Mouse (Mus musculus) MEL (cell line): Measurements from ENCODE around the gene Hist1h2be. TPM values are rescaled to one million over a fixed set of nuclear protein-coding genes. Genes with fewer than 3 reads are reported as not detected.

Source experiments
- DNase-seq: peaks from one replicate; pipeline ENCODE4 v3.0.0; 2011; ENCODE audit warnings: low read depth, low spot score
- H3K27ac ChIP-seq: 2 replicates; pipeline ENCODE4 v1.5.1; 2012; ENCODE audit warnings: low read depth, mild to moderate bottlenecking, control low read depth, low read length, moderate library complexity; ENCODE audit not compliant: control insufficient read depth
- H3K27me3 ChIP-seq, 2 experiments: fragments of 150-350 bp in 1 of 2; sonication (generic) in 1 of 2; 2 replicates each; pipeline ENCODE4 v1.6.1; 2012; ENCODE audit warnings: low read length in 2 of 2, mild to moderate bottlenecking in 2 of 2, improper control_type of control experiment in 1 of 2, moderate library complexity in 1 of 2; ENCODE audit not compliant: insufficient read depth in 2 of 2, control insufficient read depth in 1 of 2
- H3K36me3 ChIP-seq, 2 experiments: 2 replicates each; pipeline ENCODE4 v1.6.1; 2012 to 2014; ENCODE audit warnings: low read length in 2 of 2, improper control_type of control experiment in 1 of 2, inconsistent platforms in 1 of 2, mild to moderate bottlenecking in 1 of 2; ENCODE audit not compliant: insufficient read depth in 2 of 2, control insufficient read depth in 1 of 2
- H3K4me1 ChIP-seq, 2 experiments: fragments of 150-350 bp in 1 of 2; sonication (generic) in 1 of 2; 2 replicates each; pipeline ENCODE4 v1.6.1; 2012; ENCODE audit warnings: low read length in 2 of 2, improper control_type of control experiment in 1 of 2, mild to moderate bottlenecking in 1 of 2; ENCODE audit not compliant: insufficient read depth in 2 of 2, control insufficient read depth in 1 of 2
- H3K4me3 ChIP-seq, 2 experiments: fragments of 150-350 bp in 1 of 2; sonication (generic) in 1 of 2; 2 replicates each; pipeline ENCODE4 v1.5.1; 2012; ENCODE audit warnings: low read depth in 2 of 2, low read length in 2 of 2, mild to moderate bottlenecking in 2 of 2, moderate library complexity in 2 of 2, control low read depth in 1 of 2, improper control_type of control experiment in 1 of 2; ENCODE audit not compliant: control insufficient read depth in 1 of 2, insufficient read depth in 1 of 2
- H3K79me2 ChIP-seq: 2 replicates; pipeline ENCODE4 v1.6.1; 2012; ENCODE audit warnings: mild to moderate bottlenecking, low read length, moderate library complexity; ENCODE audit not compliant: control insufficient read depth, poor library complexity, insufficient read depth
- H3K9ac ChIP-seq: 2 replicates; pipeline ENCODE4 v1.6.1; 2012; ENCODE audit warnings: low read depth, mild to moderate bottlenecking, control low read depth, low read length, moderate library complexity; ENCODE audit not compliant: control insufficient read depth, poor library complexity, severe bottlenecking
- H3K9me3 ChIP-seq: fragments of 150-350 bp; sonication (generic); replicated peaks from 2 replicates; pipeline ENCODE4 v1.6.1; 2012; ENCODE audit warnings: mild to moderate bottlenecking, low read length, improper control_type of control experiment, moderate library complexity; ENCODE audit not compliant: insufficient read depth
- CHD1 ChIP-seq: IDR thresholded peaks from 2 replicates; pipeline ENCODE4 v1.6.1; 2012; ENCODE audit warnings: low read depth, mild to moderate bottlenecking, inconsistent platforms, low read length, improper control_type of control experiment
- CHD2 ChIP-seq: IDR thresholded peaks from 2 replicates; pipeline ENCODE4 v1.6.1; 2011; ENCODE audit warnings: low read length, improper control_type of control experiment
- ELF1 ChIP-seq: IDR thresholded peaks from 2 replicates; pipeline ENCODE4 v1.6.1; 2014; ENCODE audit warnings: low read depth, mild to moderate bottlenecking, inconsistent platforms, low read length, improper control_type of control experiment, moderate library complexity
- EP300 ChIP-seq, 2 experiments: IDR thresholded peaks; 2 replicates each; pipeline ENCODE4 v1.6.1; 2011; ENCODE audit warnings: improper control_type of control experiment in 2 of 2, low read length in 2 of 2, low read depth in 1 of 2, mild to moderate bottlenecking in 1 of 2
- HCFC1 ChIP-seq: IDR thresholded peaks from 2 replicates; pipeline ENCODE4 v1.6.1; 2012; ENCODE audit warnings: low read depth, mild to moderate bottlenecking, inconsistent platforms, low read length, improper control_type of control experiment, moderate library complexity
- KAT2A ChIP-seq: conservative IDR thresholded peaks from 2 replicates; pipeline ENCODE4 v1.6.1; 2012; ENCODE audit warnings: low read depth, low read length, improper control_type of control experiment, inconsistent platforms
- MAFK ChIP-seq: IDR thresholded peaks from 2 replicates; pipeline ENCODE4 v1.6.1; 2011; ENCODE audit warnings: low read depth, mild to moderate bottlenecking, low read length, improper control_type of control experiment, borderline replicate concordance
- MAZ ChIP-seq: IDR thresholded peaks from 2 replicates; pipeline ENCODE4 v1.6.1; 2012; ENCODE audit warnings: low read depth, mild to moderate bottlenecking, inconsistent platforms, low read length, improper control_type of control experiment
- MXI1 ChIP-seq: IDR thresholded peaks from 2 replicates; pipeline ENCODE4 v1.6.1; 2011; ENCODE audit warnings: mild to moderate bottlenecking, low read depth, low read length, improper control_type of control experiment
- MYC ChIP-seq: IDR thresholded peaks from 2 replicates; pipeline ENCODE4 v1.6.1; 2011; ENCODE audit warnings: low read depth, mild to moderate bottlenecking, low read length, improper control_type of control experiment, moderate library complexity
- NELFE ChIP-seq: IDR thresholded peaks from 2 replicates; pipeline ENCODE4 v1.6.1; 2011; ENCODE audit warnings: low read depth, low read length, improper control_type of control experiment
- NRF1 ChIP-seq: IDR thresholded peaks from 2 replicates; pipeline ENCODE4 v1.6.1; 2014; ENCODE audit warnings: low read depth, mild to moderate bottlenecking, inconsistent platforms, low read length, improper control_type of control experiment, moderate library complexity; ENCODE audit not compliant: poor library complexity, insufficient read depth, severe bottlenecking
- POLR2A ChIP-seq, 2 experiments: IDR thresholded peaks; 2 replicates each; pipeline ENCODE4 v1.6.1; 2011 to 2012; ENCODE audit warnings: low read length in 2 of 2, mild to moderate bottlenecking in 2 of 2, control low read depth in 1 of 2, improper control_type of control experiment in 1 of 2, low read depth in 1 of 2, moderate library complexity in 1 of 2; ENCODE audit not compliant: control insufficient read depth in 1 of 2, insufficient read depth in 1 of 2, poor library complexity in 1 of 2
- SIN3A ChIP-seq: IDR thresholded peaks from 2 replicates; pipeline ENCODE4 v1.6.1; 2012; ENCODE audit warnings: low read length, improper control_type of control experiment, inconsistent platforms
- TAL1 ChIP-seq: IDR thresholded peaks from 2 replicates; pipeline ENCODE4 v1.6.1; 2012; ENCODE audit warnings: mild to moderate bottlenecking, inconsistent platforms, low read length, moderate library complexity, mixed read lengths
- TBP ChIP-seq: IDR thresholded peaks from 2 replicates; pipeline ENCODE4 v1.8.0; 2011; ENCODE audit warnings: low read depth, low read length, improper control_type of control experiment
- UBTF ChIP-seq: IDR thresholded peaks from 2 replicates; pipeline ENCODE4 v1.6.1; 2012; ENCODE audit warnings: low read depth, mild to moderate bottlenecking, inconsistent platforms, low read length, improper control_type of control experiment, moderate library complexity, borderline replicate concordance; ENCODE audit not compliant: insufficient read depth
- USF2 ChIP-seq, 2 experiments: IDR thresholded peaks; 2 replicates each; pipeline ENCODE4 v1.6.1; 2011 to 2012; ENCODE audit warnings: improper control_type of control experiment in 2 of 2, low read length in 2 of 2, borderline replicate concordance in 1 of 2, inconsistent platforms in 1 of 2, low read depth in 1 of 2, mild to moderate bottlenecking in 1 of 2; ENCODE audit not compliant: insufficient read depth in 1 of 2
- ZC3H11A ChIP-seq: IDR thresholded peaks from 2 replicates; pipeline ENCODE4 v1.6.1; 2012; ENCODE audit warnings: low read depth, mild to moderate bottlenecking, inconsistent platforms, low read length, improper control_type of control experiment
- ZNF384 ChIP-seq: IDR thresholded peaks from 2 replicates; pipeline ENCODE4 v1.6.1; 2012; ENCODE audit warnings: low read depth, mild to moderate bottlenecking, inconsistent platforms, low read length, improper control_type of control experiment
- polyA plus RNA-seq, 2 experiments: library from polyadenylated mRNA; stranded (reverse) in 1 of 2; unstranded in 1 of 2; fragments of >175 nt in 1 of 2; fragments of >200 nt in 1 of 2; gene quantifications; 2 replicates each; pipeline versions ENCODE4 v1.2.1 to v1.2.4; 2012; ENCODE audit warnings: low replicate concordance in 2 of 2, low read depth in 1 of 2; ENCODE audit not compliant: insufficient read length in 2 of 2, insufficient read depth in 1 of 2, missing spikeins in 1 of 2
- total RNA-seq: library from RNA; depleted of rRNA; stranded (reverse); fragments of 300-350 nt; gene quantifications from 2 replicates; pipeline ENCODE4 v1.2.3, GENCODE M21; 2012

The Hist1h2be gene
- total and polyA plus RNA-seq, 3 experiments = 0.49 to 237 TPM; not detected in 1

DNA sequence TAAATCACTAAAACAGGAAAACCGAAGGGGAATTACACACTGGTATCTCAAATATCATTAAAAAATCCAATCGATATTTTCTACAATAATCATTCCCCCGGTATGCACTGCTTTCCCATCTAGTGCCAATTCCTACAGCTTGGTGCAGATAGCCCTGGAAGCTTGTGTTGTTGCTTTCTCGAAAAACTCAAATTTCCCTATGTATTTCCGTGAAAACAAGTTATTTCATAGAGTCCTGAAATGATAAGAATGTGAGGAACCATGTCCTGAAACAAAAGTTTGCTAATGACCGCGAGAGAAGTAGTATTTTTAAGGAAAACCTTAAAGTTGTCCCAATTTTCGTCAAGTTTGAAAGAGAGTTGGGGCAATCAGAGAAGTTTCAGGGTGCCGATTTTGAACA is 66.5 kb downstream of the Hist1h2be start:
- TF ChIP-seq UBTF (no peak), NRF1 (no peak), KAT2A (no peak), TAL1 (no peak), SIN3A (no peak), ZNF384 (no peak), EP300 (IDR thresholded peaks at IDR 0.05; ENCODE audit: low read depth in 1 of 2, low read length in 2 of 2) (no peak), MAZ (no peak), USF2 (IDR thresholded peaks at IDR 0.05; ENCODE audit: borderline replicate concordance in 1 of 2, insufficient read depth in 1 of 2, low read depth in 1 of 2, low read length in 2 of 2) (no peak), ELF1 (no peak), TBP (no peak), CHD2 (no peak)
- H3K79me2 ChIP-seq = peaks cover 3% of the 10 kb centered on the region; the same call in 1 of the 2 replicates
- DNase-seq = peak; percentile 69
- peak overlapping the region; percentile 98 for H3K27ac ChIP-seq
- H3K36me3 ChIP-seq = peaks cover 0 to 39% of the 10 kb centered on the region in 2 experiments; a peak in 2 of 4 replicates
- peak overlapping the region; percentile 93 for H3K9ac ChIP-seq
- H3K9me3 ChIP-seq = no peaks in the 10 kb centered on the region
- H3K4me1 ChIP-seq = peaks cover 0 to 11% of the 10 kb centered on the region in 2 experiments; a peak in 1 of 4 replicates
- H3K27me3 ChIP-seq = no peaks in the 10 kb centered on the region
- H3K4me3 ChIP-seq = peak overlapping the region; percentile 2 to 46; a peak in 2 of 4 replicates

DNA sequence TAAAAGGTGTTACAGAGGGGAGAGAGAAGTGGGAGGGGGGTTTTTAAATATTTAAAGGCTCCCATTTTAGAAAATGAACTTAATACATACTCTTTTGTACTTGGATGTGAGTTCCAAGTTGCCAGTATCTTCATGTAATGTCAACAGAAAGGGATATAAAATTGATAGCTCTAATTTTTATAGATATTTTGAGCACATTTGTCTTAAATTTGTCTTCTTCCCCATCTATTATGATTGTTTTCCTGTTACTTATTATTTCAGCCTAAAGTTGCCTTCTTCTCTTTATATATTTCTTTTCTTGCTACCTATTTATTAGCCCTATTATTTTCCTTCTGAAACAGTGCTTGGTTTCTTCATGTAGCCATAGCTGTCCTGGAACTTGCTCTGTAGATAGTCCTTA is 68.0 kb downstream of the Hist1h2be start, which contains the start of gene Hist1h1d:
Gene Hist1h1d, plus strand, starts transcription at position 301 of the 400 bp plus-strand sequence.
- H3K4me3 ChIP-seq = peak within 1 kb of the TSS in 1 of 2 experiments; percentile 35; a peak in 2 of 4 replicates
- peaks cover 3% of the 10 kb centered on the region; the same call in 1 of the 2 replicates for H3K79me2 ChIP-seq
- H3K27me3 ChIP-seq = no peaks in the 10 kb centered on the region
- TF ChIP-seq MXI1 (no peak), NELFE (no peak), TAL1 (no peak), POLR2A (IDR thresholded peaks at IDR 0.05; ENCODE audit: control insufficient read depth in 1 of 2, insufficient read depth in 1 of 2, low read depth in 1 of 2, low read length in 2 of 2, poor library complexity in 1 of 2) (no peak), CHD2 (no peak), ZC3H11A (no peak), TBP (no peak), CHD1 (no peak), MAFK (no peak), MYC (no peak), HCFC1 (no peak)
- no peak for DNase-seq
- peak within 1 kb of the TSS; percentile 93 for H3K9ac ChIP-seq
- peaks cover 0 to 46% of the 10 kb centered on the region in 2 experiments; a peak in 2 of 4 replicates for H3K36me3 ChIP-seq
- H3K9me3 ChIP-seq = no peaks in the 10 kb centered on the region
- H3K4me1 ChIP-seq = peaks cover 0 to 11% of the 10 kb centered on the region in 2 experiments; a peak in 1 of 4 replicates
- H3K27ac ChIP-seq = peak within 1 kb of the TSS; percentile 100
